Comparison of ENCODE assay signal across 8 mouse cellular contexts in the genomic region with DNA sequence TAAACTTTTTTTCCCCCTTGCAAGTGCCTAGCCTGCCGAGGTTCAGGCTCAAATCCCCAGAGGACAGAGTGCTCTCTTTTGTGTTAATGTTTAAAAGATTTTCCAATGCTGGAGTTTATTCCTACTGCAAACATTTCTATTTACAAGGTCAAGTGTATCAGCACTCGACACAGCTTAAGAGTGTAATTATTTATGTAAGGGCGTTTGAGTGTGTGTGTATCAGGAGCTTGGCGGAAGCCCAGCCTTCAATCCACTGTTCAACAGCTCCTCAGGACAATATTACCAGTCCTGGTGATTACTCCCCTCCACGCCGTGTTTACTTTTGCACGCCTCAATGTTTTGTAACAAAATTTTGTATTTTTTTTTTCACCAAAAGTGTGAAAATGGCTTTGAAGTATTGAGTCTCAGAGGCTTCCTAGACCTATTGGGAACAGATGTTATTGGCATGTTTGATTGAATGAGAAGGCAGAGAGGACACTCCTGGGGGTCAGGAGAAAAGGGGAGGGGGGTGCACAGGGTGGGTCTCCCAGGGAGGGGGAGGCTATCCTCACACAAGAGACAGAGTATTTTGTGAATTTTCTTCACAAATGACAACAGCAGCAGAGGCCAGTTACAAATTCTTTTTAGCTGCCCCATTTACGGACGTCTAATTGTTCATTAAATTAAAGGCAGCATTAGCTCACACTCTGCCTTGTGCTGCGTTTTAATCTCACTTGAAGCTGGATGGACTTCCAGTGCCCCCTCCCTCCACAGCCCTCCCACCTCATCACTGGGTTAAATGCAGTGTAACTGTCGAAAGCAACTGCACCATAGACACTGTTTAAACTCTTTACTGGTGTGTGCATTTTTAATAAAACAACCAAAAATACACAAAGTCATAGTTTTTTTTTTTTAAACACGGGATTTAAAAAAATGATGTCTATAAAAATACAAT. TPM values are rescaled to one million over a fixed set of nuclear protein-coding genes. Genes with fewer than 3 reads are reported as not detected.
DNase-seq lines count a peak whose midpoint lies in the region; ATAC-seq lines count a peak whose summit lies in the region.

No protein-coding gene starts in this region.

- DNase-seq in embryonic facial prominence, embryonic 10.5 days (ENCODE audit: low spot score), result peak; percentile 47
- DNase-seq in heart, embryonic 10.5 days (ENCODE audit: low spot score), result no peak
- DNase-seq in kidney, adult 9 months, result peak; percentile 79
- peak; percentile 43 for DNase-seq in midbrain, embryonic 10.5 days (ENCODE audit: low spot score)
- no peak for DNase-seq in thymus, postnatal 25 days
- no peak for DNase-seq in adrenal gland, postnatal 10 days
- DNase-seq in frontal cortex, adult 2 months (ENCODE audit: extremely low spot score in 1 of 2, low spot score in 1 of 2), result no peak

- 6% methylated on average over 12 of the region's 12 CpGs for WGBS in embryonic facial prominence, embryonic 10.5 days
- WGBS in heart, embryonic 10.5 days, result 16% methylated on average over 12 of the region's 12 CpGs
- 4% methylated on average over 12 of the region's 12 CpGs for WGBS in midbrain, embryonic 10.5 days

- peak overlapping the region; percentile 82 for H3K4me3 ChIP-seq in embryonic facial prominence, embryonic 10.5 days
- peak overlapping the region; percentile 77 for H3K4me3 ChIP-seq in heart, embryonic 10.5 days
- H3K4me3 ChIP-seq in midbrain, embryonic 10.5 days, result peak overlapping the region; percentile 93

- H3K9me3 ChIP-seq in embryonic facial prominence, embryonic 10.5 days, result no peaks in the 10 kb centered on the region
- H3K9me3 ChIP-seq in heart, embryonic 10.5 days, result no peaks in the 10 kb centered on the region
- H3K9me3 ChIP-seq in midbrain, embryonic 10.5 days (replicated peaks), result no peaks in the 10 kb centered on the region

- peaks cover 35% of the 10 kb centered on the region for H3K27me3 ChIP-seq in embryonic facial prominence, embryonic 10.5 days (replicated peaks; ENCODE audit: low read depth, poor library complexity, severe bottlenecking)
- 0 out of 2 replicates have a peak, but pooled peaks cover 4% of the 10 kb centered on the region for H3K27me3 ChIP-seq in heart, embryonic 10.5 days (ENCODE audit: insufficient read depth, poor library complexity, severe bottlenecking)
- H3K27me3 ChIP-seq in midbrain, embryonic 10.5 days (ENCODE audit: low read depth, poor library complexity, severe bottlenecking), result peaks cover 42% of the 10 kb centered on the region

- ATAC-seq in erythroid progenitor cell, adult 5-6 weeks (replicated peaks; ENCODE audit: low FRiP score, poor library complexity, severe bottlenecking), result no peak

- peak overlapping the region; percentile 99 for H3K27ac ChIP-seq in embryonic facial prominence, embryonic 10.5 days (replicated peaks)
- peak overlapping the region; percentile 42; the same call in 1 of the 2 replicates for H3K27ac ChIP-seq in heart, embryonic 10.5 days
- H3K27ac ChIP-seq in midbrain, embryonic 10.5 days (replicated peaks), result peak overlapping the region; percentile 99

- peaks cover 11% of the 10 kb centered on the region for H3K36me3 ChIP-seq in embryonic facial prominence, embryonic 10.5 days (replicated peaks)
- no peaks in the 10 kb centered on the region for H3K36me3 ChIP-seq in heart, embryonic 10.5 days
- H3K36me3 ChIP-seq in midbrain, embryonic 10.5 days, result peaks cover 7% of the 10 kb centered on the region; the same call in 1 of the 2 replicates

- peaks cover 52% of the 10 kb centered on the region for H3K4me1 ChIP-seq in embryonic facial prominence, embryonic 10.5 days
- peaks cover 24% of the 10 kb centered on the region for H3K4me1 ChIP-seq in heart, embryonic 10.5 days
- peaks cover 72% of the 10 kb centered on the region for H3K4me1 ChIP-seq in midbrain, embryonic 10.5 days

RNA-seq across cellular contexts. Expression of gene Gas1, which starts 3.3 kb away (rescaled TPM):
- polyA plus RNA-seq in embryonic facial prominence, embryonic 10.5 days (2016; fragmentation: Nextera tagmentation; extraction: Ambion mirVana), result 77.9 and 78.3 TPM in 2 replicates
- 27.4 and 71.7 TPM in 2 replicates for polyA plus RNA-seq in heart, embryonic 10.5 days (2016; fragmentation: Nextera tagmentation; extraction: Ambion mirVana)
- 49.2 and 49.5 TPM in 2 replicates for polyA plus RNA-seq in midbrain, embryonic 10.5 days (2016; fragmentation: Nextera tagmentation; extraction: Ambion mirVana)
- total RNA-seq in adrenal gland, postnatal 10 days (2021), result 10 to 100 TPM; 51.9 to 66.8 TPM
- total RNA-seq in erythroid progenitor cell, adult 5-6 weeks (2015; ENCODE audit: low replicate concordance), result not detected in 2 replicates
- 0.51 TPM in 1 of 2 replicates, not detected in the other for total RNA-seq in erythroid progenitor cell, adult 5-6 weeks (2017; ENCODE audit: low replicate concordance)
- polyA plus RNA-seq in frontal cortex, adult 2 months (2012; rRNA removed), result 10.6 and 10.9 TPM in 2 replicates

Comparison
In these comparisons a context has a peak if more than half of its experiments do, and no peak if none do; other contexts are left out.
1. DNase-seq: peak in embryonic facial prominence, embryonic 10.5 days (single experiment), kidney, adult 9 months (single experiment) and midbrain, embryonic 10.5 days (single experiment); none in heart, embryonic 10.5 days (single experiment), thymus, postnatal 25 days (single experiment), adrenal gland, postnatal 10 days (single experiment) and frontal cortex, adult 2 months (0 of 2).
2. H3K27ac ChIP-seq: peak in every context shown above with its lines; median percentile 99 in embryonic facial prominence, embryonic 10.5 days; 99 in midbrain, embryonic 10.5 days; 42 in heart, embryonic 10.5 days.
3. Peak in every context shown above with its lines, with median percentiles within 50 percentile points of each other: H3K4me3 ChIP-seq.